Mouse (Mus musculus): ENCODE measurements around the gene Hecw2. TPM values are rescaled to one million over a fixed set of nuclear protein-coding genes. Genes with fewer than 3 reads are reported as not detected.
A peak's percentile ranks its signal among the peaks of the same experiment; 100 is the strongest.

Hecw2 gene
- polyA plus RNA-seq, 1 experiment: 6.6 TPM

DNA sequence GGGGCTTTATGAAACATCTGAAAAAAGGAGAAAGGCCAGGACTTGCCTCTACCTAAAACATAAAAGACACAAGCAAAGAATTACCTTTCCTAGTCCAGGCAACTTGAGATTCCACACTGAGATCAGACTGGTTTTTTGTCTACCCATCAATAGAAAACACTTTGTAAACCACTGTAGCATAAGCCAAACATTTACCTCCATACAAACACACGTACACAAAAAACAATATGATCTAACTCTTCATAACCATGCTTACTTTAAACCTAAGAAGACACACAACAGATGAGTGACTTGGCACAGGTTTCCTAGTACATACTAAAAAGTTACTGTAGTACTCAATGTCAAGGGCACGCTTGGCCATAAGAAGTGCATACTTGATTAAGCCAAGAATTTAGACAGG is 419.4 kb downstream of the Hecw2 start:
- TF ChIP-seq POLR2A (IDR thresholded peaks at IDR 0.05; ENCODE audit: low read depth, low read length): no peak
- no peak for TF ChIP-seq CTCF (conservative IDR thresholded peaks at IDR 0.05; ENCODE audit: insufficient read depth, insufficient read length, low read depth, low read length)
- Histone ChIP-seq H3K27ac (ENCODE audit: insufficient read depth, low read depth, low read length) (no peak overlapping the region), H3K4me3 (ENCODE audit: insufficient read depth, low read depth, low read length) (no peak overlapping the region), H3K27me3 (replicated peaks; ENCODE audit: control insufficient read depth, insufficient read depth, low read length) (no peaks in the 10 kb centered on the region), H3K4me1 (ENCODE audit: control insufficient read depth, insufficient read depth, low read length) (no peaks in the 10 kb centered on the region; the same call in 1 of the 2 replicates), H3K36me3 (ENCODE audit: control insufficient read depth, insufficient read depth, low read length) (no peaks in the 10 kb centered on the region)
- DNase-seq: no peak
- 88% methylated on average over 2 of the region's 2 CpGs for WGBS

DNA sequence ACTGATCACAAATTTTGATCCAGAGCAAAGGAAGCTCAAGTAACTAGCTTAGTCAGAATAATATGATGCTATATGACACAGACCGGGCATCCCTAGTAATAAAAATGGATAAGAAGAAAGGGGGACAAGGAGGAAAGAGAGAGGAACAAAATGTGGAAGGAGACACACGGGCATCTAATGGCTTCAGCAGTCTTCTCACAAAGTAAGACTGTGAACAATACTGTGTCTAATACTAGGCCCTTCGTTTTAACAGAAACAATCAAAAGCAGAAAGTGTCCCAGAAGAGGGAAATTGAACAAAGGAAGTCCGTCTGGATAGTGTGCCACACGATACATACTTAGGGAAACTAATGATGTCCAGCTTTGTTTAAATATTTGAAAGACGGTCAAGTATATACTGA is 419.9 kb downstream of the Hecw2 start:
- WGBS: 87% methylated on average over 6 of the region's 6 CpGs
- TF ChIP-seq POLR2A (IDR thresholded peaks at IDR 0.05; ENCODE audit: low read depth, low read length) (no peak), CTCF (conservative IDR thresholded peaks at IDR 0.05; ENCODE audit: insufficient read depth, insufficient read length, low read depth, low read length) (no peak)
- H3K27me3 ChIP-seq (replicated peaks; ENCODE audit: control insufficient read depth, insufficient read depth, low read length): no peaks in the 10 kb centered on the region
- no peak overlapping the region for H3K27ac ChIP-seq (ENCODE audit: insufficient read depth, low read depth, low read length)
- DNase-seq: no peak
- H3K4me3 ChIP-seq (ENCODE audit: insufficient read depth, low read depth, low read length): no peak overlapping the region
- no peaks in the 10 kb centered on the region for H3K36me3 ChIP-seq (ENCODE audit: control insufficient read depth, insufficient read depth, low read length)
- H3K4me1 ChIP-seq (ENCODE audit: control insufficient read depth, insufficient read depth, low read length): no peaks in the 10 kb centered on the region; the same call in 1 of the 2 replicates

DNA sequence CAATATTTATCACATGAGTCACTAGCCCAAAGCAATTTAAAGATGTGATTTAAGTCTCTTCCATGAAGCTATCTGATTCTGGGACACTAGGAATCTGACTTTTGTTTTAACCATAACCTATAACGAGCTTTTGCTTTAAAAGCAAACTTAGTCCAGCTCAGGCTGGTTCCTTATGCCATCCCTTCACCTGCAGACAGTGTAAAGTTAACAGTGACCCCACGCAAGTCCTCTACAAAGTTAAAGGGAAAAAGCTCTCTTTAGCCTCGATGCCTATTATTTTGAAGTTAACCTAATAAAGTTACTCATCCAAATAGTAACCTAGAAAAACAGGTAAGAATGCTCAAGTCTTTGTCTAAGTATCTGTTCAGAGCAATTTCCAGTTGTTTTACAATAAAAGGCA is 420.4 kb downstream of the Hecw2 start:
- 70% methylated on average over 3 of the region's 3 CpGs for WGBS

DNA sequence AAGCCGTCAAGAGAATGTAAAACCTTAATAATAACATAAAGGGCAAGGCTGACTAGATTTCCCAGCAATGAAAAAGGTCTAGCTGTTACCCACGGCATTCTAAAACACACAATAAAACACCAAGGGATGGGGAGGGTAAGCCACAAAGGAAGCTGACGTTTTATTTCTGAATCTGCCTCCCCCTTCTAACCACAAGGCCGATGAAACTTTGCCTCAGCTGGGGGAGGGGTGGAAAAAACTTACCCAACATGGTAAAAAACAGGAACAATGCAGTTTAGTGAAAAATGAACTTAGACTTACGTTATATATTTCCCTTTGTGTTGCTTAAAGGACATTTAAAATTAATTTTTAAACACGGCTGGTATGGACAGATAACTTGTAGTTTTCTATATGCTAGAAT is 421.0 kb downstream of the Hecw2 start:
- TF ChIP-seq POLR2A (IDR thresholded peaks at IDR 0.05; ENCODE audit: low read depth, low read length) (no peak), CTCF (conservative IDR thresholded peaks at IDR 0.05; ENCODE audit: insufficient read depth, insufficient read length, low read depth, low read length) (no peak)
- peak; percentile 49 for DNase-seq
- no peaks in the 10 kb centered on the region; the same call in 1 of the 2 replicates for H3K4me1 ChIP-seq (ENCODE audit: control insufficient read depth, insufficient read depth, low read length)
- no peaks in the 10 kb centered on the region for H3K27me3 ChIP-seq (replicated peaks; ENCODE audit: control insufficient read depth, insufficient read depth, low read length)
- no peak overlapping the region for H3K27ac ChIP-seq (ENCODE audit: insufficient read depth, low read depth, low read length)
- H3K4me3 ChIP-seq (ENCODE audit: insufficient read depth, low read depth, low read length): no peak overlapping the region
- 60% methylated on average over 6 of the region's 6 CpGs for WGBS
- no peaks in the 10 kb centered on the region for H3K36me3 ChIP-seq (ENCODE audit: control insufficient read depth, insufficient read depth, low read length)

More for the DNA sequence above, 420.4 kb downstream of the Hecw2 start:
- H3K4me1 ChIP-seq (ENCODE audit: control insufficient read depth, insufficient read depth, low read length): no peaks in the 10 kb centered on the region; the same call in 1 of the 2 replicates
- no peak for TF ChIP-seq CTCF (conservative IDR thresholded peaks at IDR 0.05; ENCODE audit: insufficient read depth, insufficient read length, low read depth, low read length)
- TF ChIP-seq POLR2A (IDR thresholded peaks at IDR 0.05; ENCODE audit: low read depth, low read length): no peak
- H3K27ac ChIP-seq (ENCODE audit: insufficient read depth, low read depth, low read length): no peak overlapping the region
- H3K36me3 ChIP-seq (ENCODE audit: control insufficient read depth, insufficient read depth, low read length): no peaks in the 10 kb centered on the region
- no peak overlapping the region for H3K4me3 ChIP-seq (ENCODE audit: insufficient read depth, low read depth, low read length)
- no peak for DNase-seq
- no peaks in the 10 kb centered on the region for H3K27me3 ChIP-seq (replicated peaks; ENCODE audit: control insufficient read depth, insufficient read depth, low read length)

DNA sequence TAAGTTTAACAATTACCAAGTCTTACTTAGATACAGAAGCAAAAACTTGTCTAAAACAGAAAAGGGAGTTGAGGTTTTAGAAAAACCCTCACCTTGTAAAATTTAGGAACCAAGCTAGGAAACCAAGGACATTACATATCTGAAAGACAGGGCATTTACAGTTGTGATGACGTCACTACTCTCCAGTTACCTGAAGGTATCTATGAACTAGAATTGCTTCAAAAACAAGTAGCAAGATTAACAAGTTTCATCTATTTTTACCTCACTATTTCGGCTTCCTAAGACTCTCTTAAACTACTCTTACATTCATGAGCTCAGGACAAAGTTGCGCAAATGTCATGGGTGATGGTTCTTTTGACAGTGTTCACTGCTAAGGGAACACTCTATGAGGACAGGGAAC is 422.0 kb downstream of the Hecw2 start:
- no peak overlapping the region for H3K4me3 ChIP-seq (ENCODE audit: insufficient read depth, low read depth, low read length)
- no peaks in the 10 kb centered on the region for H3K36me3 ChIP-seq (ENCODE audit: control insufficient read depth, insufficient read depth, low read length)
- no peak overlapping the region for H3K27ac ChIP-seq (ENCODE audit: insufficient read depth, low read depth, low read length)
- DNase-seq: no peak
- TF ChIP-seq POLR2A (IDR thresholded peaks at IDR 0.05; ENCODE audit: low read depth, low read length): no peak
- TF ChIP-seq CTCF (conservative IDR thresholded peaks at IDR 0.05; ENCODE audit: insufficient read depth, insufficient read length, low read depth, low read length): no peak
- 91% methylated on average over 3 of the region's 3 CpGs for WGBS
- no peaks in the 10 kb centered on the region; the same call in 1 of the 2 replicates for H3K4me1 ChIP-seq (ENCODE audit: control insufficient read depth, insufficient read depth, low read length)
- no peaks in the 10 kb centered on the region for H3K27me3 ChIP-seq (replicated peaks; ENCODE audit: control insufficient read depth, insufficient read depth, low read length)

DNA sequence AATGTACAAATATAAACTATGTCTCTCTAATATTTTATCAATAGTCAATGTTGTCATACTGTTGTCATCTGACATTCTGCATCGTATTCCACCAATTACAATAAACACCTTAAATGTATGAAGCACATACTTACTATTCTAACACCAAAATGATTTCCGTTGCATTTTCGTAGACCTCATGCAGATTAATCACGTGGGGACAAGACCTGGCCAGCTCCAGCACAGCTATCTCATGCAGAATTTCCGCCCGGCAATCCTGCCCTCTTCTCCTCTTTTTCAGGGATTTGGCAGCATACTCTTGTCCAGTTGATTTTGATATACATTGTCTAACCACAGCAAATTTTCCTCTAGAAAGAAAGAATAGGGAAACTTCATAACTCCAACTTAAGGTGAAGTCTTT is 423.5 kb downstream of the Hecw2 start:
- no peak for TF ChIP-seq POLR2A (IDR thresholded peaks at IDR 0.05; ENCODE audit: low read depth, low read length)
- no peak for TF ChIP-seq CTCF (conservative IDR thresholded peaks at IDR 0.05; ENCODE audit: insufficient read depth, insufficient read length, low read depth, low read length)
- no peak for DNase-seq
- no peak overlapping the region for H3K4me3 ChIP-seq (ENCODE audit: insufficient read depth, low read depth, low read length)
- no peaks in the 10 kb centered on the region for H3K27me3 ChIP-seq (replicated peaks; ENCODE audit: control insufficient read depth, insufficient read depth, low read length)
- no peaks in the 10 kb centered on the region for H3K4me1 ChIP-seq (ENCODE audit: control insufficient read depth, insufficient read depth, low read length)
- H3K27ac ChIP-seq (ENCODE audit: insufficient read depth, low read depth, low read length): no peak overlapping the region
- H3K36me3 ChIP-seq (ENCODE audit: control insufficient read depth, insufficient read depth, low read length): no peaks in the 10 kb centered on the region
- 91% methylated on average over 6 of the region's 6 CpGs for WGBS

DNA sequence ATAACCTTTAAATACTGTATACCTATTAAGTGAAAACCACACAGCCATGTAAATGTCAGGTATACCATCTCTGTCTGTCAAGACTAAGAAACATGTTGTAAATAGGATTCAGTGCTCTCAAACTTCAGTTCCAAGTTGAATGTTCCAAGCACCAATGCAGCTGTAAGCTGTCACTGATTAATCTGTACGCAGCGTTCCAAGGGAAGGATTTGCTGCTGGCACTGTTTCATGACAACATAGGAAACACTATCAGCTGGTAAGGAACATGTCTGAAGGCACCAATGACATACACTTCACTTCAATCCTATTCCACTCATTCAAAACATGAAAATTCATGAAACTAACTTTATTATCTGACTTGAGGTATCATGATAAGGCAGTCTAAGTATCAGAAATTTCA is 428.9 kb downstream of the Hecw2 start:
- Histone ChIP-seq H3K27me3 (replicated peaks; ENCODE audit: control insufficient read depth, insufficient read depth, low read length) (no peaks in the 10 kb centered on the region), H3K4me3 (ENCODE audit: insufficient read depth, low read depth, low read length) (no peak overlapping the region), H3K36me3 (ENCODE audit: control insufficient read depth, insufficient read depth, low read length) (no peaks in the 10 kb centered on the region; the same call in 1 of the 2 replicates), H3K27ac (ENCODE audit: insufficient read depth, low read depth, low read length) (no peak overlapping the region), H3K4me1 (ENCODE audit: control insufficient read depth, insufficient read depth, low read length) (no peaks in the 10 kb centered on the region; the same call in 1 of the 2 replicates)
- WGBS: 24% methylated on average over 2 of the region's 2 CpGs
- no peak for TF ChIP-seq CTCF (conservative IDR thresholded peaks at IDR 0.05; ENCODE audit: insufficient read depth, insufficient read length, low read depth, low read length)
- no peak for TF ChIP-seq POLR2A (IDR thresholded peaks at IDR 0.05; ENCODE audit: low read depth, low read length)
- peak; percentile 54 for DNase-seq

Measured in kidney, adult 2 months (tissue).